Mouse (Mus musculus): ENCODE measurements at regions not wholly inside any gene's neighbourhood (a gene's known extent, or its start where the extent isn't known, plus 50 kb on each side); places are given as distances from the start of the nearest gene placed in this dataset.
"Not testable (repeated sequence)": the region's sequence is repeated elsewhere in the genome, so short reads cannot be mapped to it uniquely, and the experiment has no call there.

DNA sequence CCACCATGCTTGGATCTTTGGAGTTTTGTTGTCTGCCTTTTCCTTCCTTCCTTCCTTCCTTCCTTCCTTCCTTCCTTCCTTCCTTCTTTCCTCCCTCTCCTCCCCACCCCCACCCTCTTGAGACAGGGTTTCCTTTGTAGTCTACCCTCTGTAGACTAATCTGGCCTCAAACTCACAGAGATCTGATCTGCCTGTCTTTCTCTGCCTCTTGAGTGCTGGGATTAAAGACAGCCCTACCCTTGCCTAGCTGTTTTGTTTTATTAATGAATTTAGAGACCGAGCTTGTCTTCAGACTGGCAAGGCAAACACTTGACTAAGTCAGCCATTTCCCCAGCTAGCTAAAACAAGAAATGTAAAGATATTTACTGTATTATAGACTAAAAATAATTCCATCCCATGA lies 150.0 kb downstream of the Tcp10c start:
- POLR2A ChIA-PET; CTCF ChIA-PET; H3K27me3 ChIP-seq; ATAC-seq; DNase-seq (ENCODE audit: low read depth, low spot score); in situ Hi-C loops (cut with MboI; ENCODE audit: low pct_unique_long_range_greater_than_20kb): not testable (repeated sequence)

DNA sequence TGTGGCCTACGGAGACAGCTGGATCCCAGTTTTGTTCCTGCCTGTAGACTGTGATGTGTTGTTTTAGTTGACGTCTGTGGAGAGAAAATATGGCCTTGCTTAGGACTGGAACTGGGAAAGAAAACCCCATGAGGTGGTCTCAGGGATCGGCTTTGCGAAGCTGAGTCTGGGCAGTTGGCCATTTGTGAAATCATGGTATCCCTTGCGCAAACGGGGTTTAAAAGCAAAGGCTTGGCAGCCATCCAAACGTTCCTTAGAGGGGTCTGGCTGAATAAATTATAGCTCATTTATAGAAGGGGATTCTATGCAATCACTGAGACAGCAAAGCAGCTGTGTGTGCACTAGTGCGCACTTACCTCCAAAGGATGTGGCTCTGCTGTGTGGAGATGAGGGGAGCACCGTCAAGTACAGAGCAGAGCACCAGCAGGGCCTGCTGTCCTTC lies 150.5 kb downstream of the Tcp10c start:
- in situ Hi-C loops (cut with MboI; ENCODE audit: low pct_unique_long_range_greater_than_20kb); DNase-seq (ENCODE audit: low read depth, low spot score): not testable (repeated sequence)

DNA sequence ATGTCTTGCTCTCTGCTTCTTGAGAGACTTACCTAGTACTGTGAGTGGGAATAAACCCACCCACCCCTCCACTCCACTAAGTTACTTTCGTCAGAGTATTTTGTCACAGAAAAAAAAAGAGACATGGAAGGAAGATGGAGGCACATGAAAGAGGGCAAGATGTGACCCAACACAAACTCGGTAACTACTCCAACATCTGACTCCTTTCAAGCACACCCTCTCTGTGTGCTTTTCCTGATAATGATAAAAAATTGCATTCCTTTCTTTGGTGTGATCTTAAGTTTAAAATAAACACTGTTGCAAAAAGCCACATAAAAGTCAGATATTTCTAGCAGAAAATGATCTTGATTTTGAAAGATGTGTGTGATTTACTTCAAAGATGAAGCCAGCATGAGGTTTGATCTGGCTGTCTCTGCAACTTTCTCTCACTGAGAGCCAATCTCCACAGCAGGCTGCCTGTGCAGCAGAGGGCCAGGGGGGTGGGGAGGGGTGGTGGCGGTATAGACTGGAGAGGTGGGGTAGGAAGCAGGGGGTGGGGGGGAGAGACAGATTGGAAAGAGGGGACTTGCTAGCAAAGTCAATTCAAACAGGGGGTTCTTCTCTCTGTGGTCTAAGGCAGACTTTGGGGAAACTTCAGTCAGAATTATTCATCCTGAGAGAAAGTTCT lies 153.2 kb downstream of the Tcp10c start:
- in situ Hi-C loops (cut with MboI; ENCODE audit: low pct_unique_long_range_greater_than_20kb); DNase-seq (ENCODE audit: low read depth, low spot score); POLR2A ChIA-PET; CTCF ChIA-PET; H3K27me3 ChIP-seq; ATAC-seq: not testable (repeated sequence)

More for the DNA sequence above, 150.5 kb downstream of the Tcp10c start:
- H3K27me3 ChIP-seq, POLR2A ChIA-PET, CTCF ChIA-PET, ATAC-seq: not testable (repeated sequence)

DNA sequence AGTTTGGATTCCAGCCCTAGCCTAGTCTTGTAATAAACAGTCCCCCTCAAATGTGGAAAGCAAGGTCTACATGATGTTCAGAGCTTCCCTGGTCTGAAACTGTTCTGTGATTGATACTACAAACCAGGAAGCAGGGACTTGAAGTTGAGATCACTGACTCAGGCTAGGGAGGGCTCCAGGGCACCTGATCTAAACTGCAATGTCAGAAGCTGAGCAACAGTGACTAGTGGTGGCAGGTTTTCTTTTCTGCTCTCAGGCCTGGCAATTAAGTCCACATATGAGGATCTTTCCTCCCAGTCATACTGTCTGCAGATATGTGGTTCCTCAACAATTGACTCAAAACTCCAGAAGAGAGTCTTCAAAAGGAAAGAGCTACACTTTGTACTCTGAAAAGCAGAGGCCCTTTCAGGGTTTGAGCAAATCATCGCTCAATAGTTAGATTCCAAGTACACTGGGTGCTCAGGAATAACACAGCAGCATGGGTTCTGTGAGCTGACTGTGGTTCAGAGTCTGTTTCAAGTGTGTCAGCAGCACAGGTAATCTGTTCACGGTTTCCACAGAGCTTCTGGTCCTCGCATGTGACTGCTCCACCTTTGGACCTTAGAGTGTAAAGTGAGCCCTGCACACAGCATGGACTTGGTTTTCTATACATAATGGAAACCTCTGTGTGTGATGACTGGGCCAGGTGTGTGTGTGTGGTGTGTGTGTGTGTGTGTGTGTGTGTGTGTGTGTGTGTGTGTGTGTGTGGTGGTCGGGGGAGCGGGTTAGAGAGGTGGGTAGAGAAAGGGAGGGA lies 165.2 kb downstream of the Tcp10c start:
- CTCF ChIA-PET; in situ Hi-C loops (cut with MboI; ENCODE audit: low pct_unique_long_range_greater_than_20kb): not testable (repeated sequence)

DNA sequence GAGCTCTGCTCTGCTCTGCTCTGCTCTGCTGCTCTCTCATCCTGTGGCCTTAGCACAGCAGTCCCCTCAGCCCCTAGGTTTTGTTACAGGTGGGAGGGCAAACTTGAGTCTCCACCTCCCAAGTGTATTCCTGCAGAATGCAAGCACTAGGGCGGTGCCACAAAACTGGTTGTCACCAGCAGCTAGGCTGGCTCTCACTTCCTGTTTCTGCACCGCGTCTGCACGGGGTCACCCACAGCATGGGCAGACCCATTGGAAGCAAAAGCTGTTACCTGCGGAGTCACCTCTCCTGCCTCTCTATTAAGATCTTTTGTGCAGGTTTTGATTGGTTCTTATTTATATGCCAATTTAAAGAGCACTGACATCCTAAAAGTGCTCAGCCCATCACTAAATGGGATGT lies 178.2 kb downstream of the Tcp10c start:
- H3K27me3 ChIP-seq; POLR2A ChIA-PET; ATAC-seq; CTCF ChIA-PET; in situ Hi-C loops (cut with MboI; ENCODE audit: low pct_unique_long_range_greater_than_20kb); DNase-seq (ENCODE audit: low read depth, low spot score): not testable (repeated sequence)

More for the DNA sequence above, 165.2 kb downstream of the Tcp10c start:
- DNase-seq (ENCODE audit: low read depth, low spot score); POLR2A ChIA-PET; H3K27me3 ChIP-seq; ATAC-seq: not testable (repeated sequence)

DNA sequence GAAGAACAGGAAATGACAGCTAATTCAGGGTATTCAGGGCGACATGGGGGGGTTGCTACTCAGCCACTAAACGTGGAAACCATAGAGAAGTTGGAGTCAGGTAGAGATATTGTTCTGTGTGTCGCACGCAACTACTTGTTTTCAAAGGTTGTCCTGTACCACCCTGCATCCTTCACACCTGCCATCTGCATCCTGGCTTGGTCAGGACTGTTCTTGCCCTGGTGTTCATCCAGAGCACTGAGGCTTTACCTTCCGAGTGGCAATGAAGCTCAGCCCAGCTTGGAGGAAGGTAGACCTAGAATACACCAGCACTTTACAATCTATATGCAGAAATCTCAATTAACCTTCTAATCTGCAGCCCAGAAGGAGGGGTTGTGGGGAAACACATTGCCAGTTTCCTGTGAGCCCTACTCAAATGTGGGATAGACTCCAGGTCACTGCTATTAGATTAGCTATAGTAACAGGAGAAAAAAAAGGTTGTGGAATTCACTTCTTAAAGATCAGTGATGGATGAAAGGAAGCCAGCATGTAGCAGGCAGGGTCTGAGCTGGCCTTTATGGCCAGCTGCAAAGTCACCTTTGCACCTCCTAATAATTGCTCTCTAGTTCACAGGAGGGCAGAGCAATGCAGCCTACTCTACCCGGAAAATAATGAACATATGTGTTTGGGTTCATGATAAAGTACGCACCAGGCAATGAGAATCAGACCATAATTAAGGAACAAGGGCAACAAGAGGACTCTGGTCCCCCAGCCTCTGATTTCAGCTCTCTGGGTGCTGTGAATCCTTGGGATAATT lies 186.3 kb downstream of the Tcp10c start:
- no peaks in the 10 kb centered on the region for H3K27me3 ChIP-seq
- no peak for ATAC-seq
- ChIA-PET CTCF (interaction anchor here (1.0 to 3.7 kb wide), 2 partner anchors 66 to 68 kb away, joined by 3 to 12 read pairs; no protein-coding TSS in a partner anchor), POLR2A (no interaction called here)
- in situ Hi-C loops (cut with MboI; ENCODE audit: low pct_unique_long_range_greater_than_20kb) = loop anchor here (5.0 kb wide), 1 partner anchor 68 kb away; no protein-coding TSS in a partner anchor
- no peak for TF ChIP-seq CTCF (IDR thresholded peaks at IDR 0.05)
- no peak for DNase-seq (ENCODE audit: low read depth, low spot score)

DNA sequence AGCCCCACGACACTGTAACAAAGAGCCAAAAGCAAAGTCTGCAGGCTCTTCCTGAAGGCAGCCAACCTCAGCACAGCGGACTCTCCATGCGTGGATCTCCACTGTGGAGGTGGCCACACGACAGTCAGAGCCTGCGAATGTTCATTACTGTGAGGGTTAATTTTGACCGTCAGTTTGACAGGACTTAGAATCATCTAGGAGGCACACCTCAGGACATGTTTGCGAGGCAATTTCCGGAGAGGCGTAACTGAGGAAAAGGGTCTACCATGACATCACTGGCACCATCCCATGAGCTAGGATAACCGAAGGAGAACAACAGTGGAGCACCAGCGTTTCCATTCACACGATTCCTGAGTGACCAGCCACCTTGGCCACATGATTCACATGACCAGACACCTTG lies 186.9 kb downstream of the Tcp10c start:
- TF ChIP-seq CTCF (IDR thresholded peaks at IDR 0.05) = no peak
- H3K27me3 ChIP-seq = no peaks in the 10 kb centered on the region
- DNase-seq (ENCODE audit: low read depth, low spot score) = no peak
- no peak for ATAC-seq
- ChIA-PET POLR2A (interaction anchor here (1.2 kb wide), 1 partner anchor 264 kb away, joined by 3 read pairs; no protein-coding TSS in a partner anchor), CTCF (interaction anchor here (3.7 kb wide), 1 partner anchor 69 kb away, joined by 12 read pairs; no protein-coding TSS in a partner anchor)
- in situ Hi-C loops (cut with MboI; ENCODE audit: low pct_unique_long_range_greater_than_20kb) = loop anchor here (5.0 kb wide), 1 partner anchor 69 kb away; no protein-coding TSS in a partner anchor

DNA sequence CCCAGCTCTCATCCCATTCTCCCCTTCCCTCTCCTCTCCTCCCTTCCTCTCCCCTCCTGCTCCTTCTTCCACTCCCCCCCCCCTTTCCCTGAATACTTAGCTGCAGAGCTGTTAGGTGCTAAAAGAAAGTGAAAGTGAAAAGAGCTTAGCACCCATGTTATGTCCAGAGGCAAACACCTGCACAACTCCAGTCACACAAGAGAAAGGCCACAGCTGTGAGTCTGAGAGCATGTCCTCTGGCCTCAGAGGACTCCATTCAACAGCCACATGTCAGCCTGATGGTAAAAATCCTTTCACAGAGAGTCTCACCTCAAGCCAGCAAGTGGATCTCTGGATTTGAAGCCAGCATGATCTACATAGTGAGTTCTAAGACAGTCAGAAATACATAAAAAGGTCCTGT lies 187.9 kb downstream of the Tcp10c start:
- in situ Hi-C loops (cut with MboI; ENCODE audit: low pct_unique_long_range_greater_than_20kb) = loop anchor here (5.0 kb wide), 1 partner anchor 70 kb away; no protein-coding TSS in a partner anchor
- CTCF ChIA-PET = interaction anchor here (3.7 kb wide), 1 partner anchor 70 kb away, joined by 12 read pairs; no protein-coding TSS in a partner anchor
- DNase-seq (ENCODE audit: low read depth, low spot score) (no peak), ATAC-seq (no peak)
- H3K27me3 ChIP-seq = no peaks in the 10 kb centered on the region
- POLR2A ChIA-PET = interaction anchor here (0.8 to 1.2 kb wide), 2 partner anchors 73 to 263 kb away, joined by 3 read pairs; no protein-coding TSS in a partner anchor
- no peak for TF ChIP-seq CTCF (IDR thresholded peaks at IDR 0.05)

DNA sequence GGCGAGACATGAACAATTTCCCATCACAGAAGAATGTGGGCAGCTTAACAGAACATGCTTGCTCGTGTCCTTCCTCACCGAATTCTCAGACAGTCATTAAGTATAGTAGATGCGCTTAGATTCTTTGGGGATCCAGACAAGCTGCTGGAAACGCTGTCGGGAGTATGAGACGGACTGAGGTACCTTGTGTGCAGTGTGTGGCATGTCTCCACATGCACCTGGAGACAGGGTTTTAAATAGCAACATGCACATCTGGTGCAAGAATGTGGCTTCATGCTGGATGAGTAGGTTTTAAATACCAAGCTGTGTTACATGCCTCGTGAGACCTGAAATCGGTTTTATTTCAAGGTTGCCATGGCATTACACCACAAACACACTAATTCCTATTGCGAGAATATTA lies 188.5 kb downstream of the Tcp10c start:
- H3K27me3 ChIP-seq = no peaks in the 10 kb centered on the region
- CTCF ChIA-PET = interaction anchor here (3.7 kb wide), 1 partner anchor 70 kb away, joined by 12 read pairs; no protein-coding TSS in a partner anchor
- ATAC-seq (no peak), DNase-seq (ENCODE audit: low read depth, low spot score) (no peak)
- in situ Hi-C loops (cut with MboI; ENCODE audit: low pct_unique_long_range_greater_than_20kb) = loop anchor here (5.0 kb wide), 1 partner anchor 71 kb away; no protein-coding TSS in a partner anchor
- POLR2A ChIA-PET = interaction anchor here (0.6 kb wide), 2 partner anchors 70 to 117 kb away, joined by 3 read pairs; no protein-coding TSS in a partner anchor
- no peak for TF ChIP-seq CTCF (IDR thresholded peaks at IDR 0.05)

Data from Patski (cell line).